7 mouse cellular contexts compared by ENCODE assay signal in the genomic region with DNA sequence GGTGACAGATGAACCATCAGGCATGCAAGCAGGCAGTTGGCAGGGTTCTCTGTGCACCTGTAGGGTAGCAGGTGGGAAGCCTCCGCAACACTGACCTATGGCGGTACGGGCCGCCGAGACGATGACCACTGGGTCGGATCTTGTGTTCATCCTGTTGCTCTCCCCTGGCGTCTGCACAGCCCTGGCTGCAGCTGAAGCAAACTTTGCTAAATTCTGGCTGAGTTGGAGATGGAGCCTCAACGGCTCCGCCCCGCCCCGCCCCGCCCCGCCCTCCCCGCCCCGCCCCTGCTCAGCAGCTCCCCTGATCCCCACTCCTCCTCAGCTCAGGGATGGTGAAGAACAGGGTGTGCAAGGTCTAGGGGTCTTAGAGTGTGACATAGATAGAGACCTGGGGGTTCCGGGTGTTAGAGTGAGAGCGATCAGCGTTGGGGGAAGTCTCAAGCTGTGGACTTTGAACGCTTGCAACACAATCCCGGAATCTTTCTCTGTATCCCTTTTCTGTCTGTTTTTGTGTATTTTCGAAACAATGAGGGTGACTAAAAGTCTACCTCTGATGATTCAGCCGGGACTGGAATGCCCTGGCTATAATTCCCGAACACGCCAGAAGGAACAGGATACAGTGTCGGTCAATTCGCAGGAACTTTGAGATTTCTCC. TPM values are rescaled to one million over a fixed set of nuclear protein-coding genes. Genes with fewer than 3 reads are reported as not detected.
DNase-seq lines count a peak whose midpoint lies in the region; ATAC-seq and TF ChIP-seq lines count a peak whose summit lies in the region.

Gene Acat3, minus strand, starts transcription at position 450 of the 655 bp plus-strand sequence.

- H3K27ac ChIP-seq in ES-Bruce4 (ENCODE audit: insufficient read depth, low read length), result no peak within 1 kb of the TSS
- no peak within 1 kb of the TSS for H3K27ac ChIP-seq in embryonic facial prominence, embryonic 11.5 days (replicated peaks; ENCODE audit: low read depth, low read length)
- H3K27ac ChIP-seq in liver, embryonic 15.5 days (replicated peaks), result peak within 1 kb of the TSS; percentile 48

- 20% methylated on average over 26 of the region's 27 CpGs for WGBS in embryonic facial prominence, embryonic 11.5 days
- WGBS in liver, embryonic 15.5 days (ENCODE audit: insufficient replicate concordance), result 14% methylated on average over 27 of the region's 27 CpGs

- peak; percentile 69 for ATAC-seq in embryonic facial prominence, embryonic 11.5 days (replicated peaks; ENCODE audit: insufficient number of reproducible peaks, low FRiP score, low TSS enrichment, low read depth)
- ATAC-seq in inflammation-experienced regulatory T-cells, adult 6 months, result peak; percentile 20
- peak; percentile 41 for ATAC-seq in liver, embryonic 15.5 days (ENCODE audit: insufficient read depth)

- H3K4me2 ChIP-seq in embryonic facial prominence, embryonic 11.5 days (ENCODE audit: low read depth, low read length), result peak within 1 kb of the TSS; percentile 41
- H3K4me2 ChIP-seq in liver, embryonic 15.5 days, result peak within 1 kb of the TSS; percentile 64

- H3K4me3 ChIP-seq in ES-Bruce4 (ENCODE audit: low read depth, low read length), result peak within 1 kb of the TSS; percentile 56
- H3K4me3 ChIP-seq in embryonic facial prominence, embryonic 11.5 days (ENCODE audit: low read depth, low read length), result no peak within 1 kb of the TSS
- H3K4me3 ChIP-seq in liver, embryonic 15.5 days (replicated peaks), result peak within 1 kb of the TSS; percentile 37

- no peak for TF ChIP-seq POLR2A in ES-Bruce4 (IDR thresholded peaks at IDR 0.05; ENCODE audit: insufficient read depth, low read length)

- H3K9ac ChIP-seq in ES-Bruce4 (ENCODE audit: low read depth, poor library complexity, severe bottlenecking), result no peak within 1 kb of the TSS
- no peak within 1 kb of the TSS for H3K9ac ChIP-seq in embryonic facial prominence, embryonic 11.5 days (replicated peaks; ENCODE audit: low read length)
- H3K9ac ChIP-seq in liver, embryonic 15.5 days, result no peak within 1 kb of the TSS

- TF ChIP-seq CTCF in ES-Bruce4 (IDR thresholded peaks at IDR 0.05; ENCODE audit: low read depth, low read length), result no peak

- H3K4me1 ChIP-seq in ES-Bruce4 (ENCODE audit: control insufficient read depth, insufficient read depth, low read length), result no peaks in the 10 kb centered on the region
- H3K4me1 ChIP-seq in embryonic facial prominence, embryonic 11.5 days (ENCODE audit: control insufficient read depth, insufficient read depth, low read length), result no peaks in the 10 kb centered on the region
- H3K4me1 ChIP-seq in liver, embryonic 15.5 days (replicated peaks), result peaks cover 25% of the 10 kb centered on the region

- peak; percentile 55 for DNase-seq in 3T3-L1 (ENCODE audit: low read depth, low spot score)
- no peak for DNase-seq in embryonic facial prominence, embryonic 11.5 days (ENCODE audit: low spot score)
- DNase-seq in yolk sac, embryonic 10.5 days (ENCODE audit: low spot score), result peak; percentile 73
- DNase-seq in ovary, postnatal 10 days (ENCODE audit: low spot score), result no peak

- H3K36me3 ChIP-seq in ES-Bruce4 (ENCODE audit: control insufficient read depth, insufficient read depth, low read length, poor library complexity, severe bottlenecking), result peaks cover 13% of the 10 kb centered on the region
- H3K36me3 ChIP-seq in embryonic facial prominence, embryonic 11.5 days (replicated peaks; ENCODE audit: control insufficient read depth, insufficient read depth, low read depth, low read length), result peaks cover 4% of the 10 kb centered on the region
- peaks cover 15% of the 10 kb centered on the region for H3K36me3 ChIP-seq in liver, embryonic 15.5 days (replicated peaks)

- no peak for TF ChIP-seq EP300 in ES-Bruce4 (IDR thresholded peaks at IDR 0.05; ENCODE audit: insufficient read depth, low read depth, low read length)

- no peaks in the 10 kb centered on the region for H3K27me3 ChIP-seq in ES-Bruce4 (ENCODE audit: control insufficient read depth, insufficient read depth, low read length, poor library complexity, severe bottlenecking)
- no peaks in the 10 kb centered on the region for H3K27me3 ChIP-seq in embryonic facial prominence, embryonic 11.5 days (ENCODE audit: control insufficient read depth, insufficient read depth, low read length)
- H3K27me3 ChIP-seq in liver, embryonic 15.5 days, result no peaks in the 10 kb centered on the region

- H3K9me3 ChIP-seq in ES-Bruce4 (replicated peaks; ENCODE audit: control insufficient read depth, insufficient read depth, low read length, poor library complexity, severe bottlenecking), result no peaks in the 10 kb centered on the region
- H3K9me3 ChIP-seq in embryonic facial prominence, embryonic 11.5 days (replicated peaks; ENCODE audit: control insufficient read depth, low read length), result no peaks in the 10 kb centered on the region
- no peaks in the 10 kb centered on the region for H3K9me3 ChIP-seq in liver, embryonic 15.5 days (replicated peaks)

RNA-seq across cellular contexts. Expression of gene Acat3, which starts in this region (rescaled TPM):
- polyA plus RNA-seq in ES-Bruce4 (2011; ENCODE audit: insufficient read depth, insufficient read length, low read depth, missing spikeins), result 0.90 TPM in 1 of 2 replicates, not detected in the other
- 0.56 and 1.00 TPM in 2 replicates for polyA plus RNA-seq in embryonic facial prominence, embryonic 11.5 days (2014; fragmentation: Nextera tagmentation; extraction: Ambion mirVana)
- 1 to 10 TPM in 1 of 3 experiments, under 1 TPM in 2; 0.67 to 1.2 (median 0.71) TPM for polyA plus RNA-seq in inflammation-experienced regulatory T-cells, adult 6 months (2017; shearing (Covaris generic))
- polyA plus RNA-seq in liver, embryonic 15.5 days (2015; fragmentation: Nextera tagmentation; extraction: Ambion mirVana), result 10.0 and 13.2 TPM in 2 replicates

Comparison
In these comparisons a context has a peak if more than half of its experiments do, and no peak if none do; other contexts are left out.
1. Peak in ATAC-seq and H3K4me2 ChIP-seq in embryonic facial prominence, embryonic 11.5 days; RNA of the gene not detected or under 1 TPM.
2. DNase-seq: peak in 3T3-L1 (single experiment) and yolk sac, embryonic 10.5 days (single experiment); none in embryonic facial prominence, embryonic 11.5 days (single experiment) and ovary, postnatal 10 days (single experiment).
3. Peak in every context shown above with its lines, with median percentiles within 50 percentile points of each other: ATAC-seq.